ENCODE assay signal across 1 mouse cellular context in the genomic region with DNA sequence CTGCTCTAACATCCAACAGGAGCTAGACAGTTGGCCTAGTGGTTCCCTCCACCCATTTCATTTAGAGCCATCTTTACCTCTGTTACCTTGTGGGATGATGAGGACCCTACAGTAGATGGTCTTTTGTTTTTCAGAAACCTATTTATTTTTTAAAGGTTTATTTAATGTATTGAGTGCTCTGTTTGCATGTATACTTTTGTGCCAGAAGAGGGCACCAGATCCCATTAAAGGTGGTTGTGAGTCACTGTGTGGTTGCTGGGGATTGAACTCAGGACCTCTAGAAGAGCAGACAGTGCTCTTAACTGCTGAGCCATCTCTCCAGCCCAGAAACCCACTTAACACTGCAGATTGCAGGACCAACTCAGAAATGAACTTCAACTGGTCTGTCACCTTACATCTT.
TF ChIP-seq lines count a peak whose summit lies in the region.

No protein-coding gene starts in this region.

TF ChIP-seq in MEL, 35 proteins besides CTCF, POLR2A, EP300 and RAD21:
- TF ChIP-seq SMC3 (IDR thresholded peaks at IDR 0.05; ENCODE audit: low read depth, low read length), result peak; percentile 52
- TF ChIP-seq ZKSCAN1 (IDR thresholded peaks at IDR 0.05; ENCODE audit: low read depth, low read length), result no peak
- TF ChIP-seq ZC3H11A (IDR thresholded peaks at IDR 0.05; ENCODE audit: low read depth, low read length), result peak; percentile 19; the same call in 1 of the 2 replicates
